Mouse (Mus musculus) megakaryocyte, embryonic 14.5 days (primary cell): ENCODE measurements at regions not wholly inside any gene's neighbourhood (a gene's known extent, or its start where the extent isn't known, plus 50 kb on each side); places are given as distances from the start of the nearest gene placed in this dataset.

ENCODE experiments used
- FLI1 ChIP-seq: IDR thresholded peaks from 2 replicates; pipeline ENCODE4 v1.6.1; 2012; ENCODE audit warnings: low read length, inconsistent platforms, mixed read lengths
- GATA1 ChIP-seq: IDR thresholded peaks from 3 replicates; pipeline ENCODE4 v1.6.1; 2012; ENCODE audit warnings: mixed read lengths, low read length, inconsistent platforms, borderline replicate concordance

GRCm38 (mm10) chr9:61077181-61077580, 282.8 kb downstream of the Uaca start:
- no peak for TF ChIP-seq GATA1
- TF ChIP-seq FLI1 = no peak
